Mouse (Mus musculus): ENCODE data around the gene Pcdh11x.
"Not testable (repeated sequence)": the region's sequence is repeated elsewhere in the genome, so short reads cannot be mapped to it uniquely, and the experiment has no call there.

Pcdh11x gene

DNA sequence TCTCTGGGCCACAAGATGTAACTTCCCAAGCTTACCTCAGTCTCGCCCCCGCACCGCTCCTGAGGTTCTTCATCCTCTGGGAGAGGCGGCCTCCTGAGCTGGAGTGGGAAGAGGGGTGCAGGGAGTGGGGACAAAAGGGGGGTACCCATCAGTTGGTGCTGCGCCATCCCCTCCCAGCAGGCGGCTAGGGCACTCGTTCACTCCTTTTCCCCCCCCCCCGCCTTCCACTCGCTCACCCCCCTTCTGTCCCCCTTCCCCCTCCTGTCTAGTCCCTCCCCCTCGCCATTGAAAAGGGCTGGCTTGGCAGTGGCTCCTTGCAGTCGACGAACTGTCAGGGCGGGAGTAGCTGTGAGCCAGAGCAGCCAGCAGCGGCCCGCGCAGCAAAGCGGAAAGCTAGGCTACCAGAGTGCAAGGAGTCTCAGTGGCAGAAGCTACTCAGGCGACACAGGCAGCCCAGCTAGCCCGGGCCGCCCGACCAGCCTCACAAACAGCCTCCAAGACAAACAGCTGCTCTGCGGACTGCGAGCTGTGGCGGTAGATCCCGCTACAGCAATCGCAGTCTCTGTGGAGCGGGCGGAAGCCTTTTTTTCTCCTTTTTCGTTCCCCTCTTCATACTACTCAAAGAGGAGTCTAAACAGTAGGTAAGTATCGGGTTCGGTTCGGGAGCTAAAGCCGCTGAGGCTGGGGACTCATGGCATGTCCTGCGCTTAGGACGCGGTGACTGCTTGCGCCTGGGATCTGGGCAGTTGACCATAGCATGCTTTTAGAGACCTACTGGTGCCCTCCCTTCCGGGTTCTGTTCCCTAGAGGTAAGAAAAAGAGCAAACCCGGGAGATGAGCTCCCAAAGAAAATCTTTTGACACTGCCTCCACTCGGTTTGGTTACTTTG is at the start of gene Pcdh11x:
Pcdh11x (plus strand) TSS at position 249 of the 889 bp plus-strand sequence.
- DNase-seq = peak; percentile 28

DNA sequence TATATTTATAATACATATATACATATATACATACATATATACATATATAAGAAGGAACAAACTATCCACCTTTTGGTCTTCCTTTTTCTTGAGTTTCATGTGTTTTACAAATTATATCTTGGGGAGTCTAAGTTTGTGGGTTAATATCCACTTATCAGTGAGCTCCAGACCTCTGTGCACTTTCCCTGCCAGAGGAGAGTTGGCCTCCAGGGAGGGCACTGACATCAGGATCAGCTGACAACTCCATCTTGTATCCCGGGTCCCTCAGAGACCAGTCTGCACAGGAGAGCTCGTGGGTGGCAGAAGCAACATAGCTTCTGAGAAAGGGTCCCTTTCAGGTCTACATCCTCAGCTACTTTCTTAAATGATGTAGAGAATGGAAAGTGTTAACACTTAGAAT is 30.0 kb upstream of the Pcdh11x start:
- no peak for DNase-seq

DNA sequence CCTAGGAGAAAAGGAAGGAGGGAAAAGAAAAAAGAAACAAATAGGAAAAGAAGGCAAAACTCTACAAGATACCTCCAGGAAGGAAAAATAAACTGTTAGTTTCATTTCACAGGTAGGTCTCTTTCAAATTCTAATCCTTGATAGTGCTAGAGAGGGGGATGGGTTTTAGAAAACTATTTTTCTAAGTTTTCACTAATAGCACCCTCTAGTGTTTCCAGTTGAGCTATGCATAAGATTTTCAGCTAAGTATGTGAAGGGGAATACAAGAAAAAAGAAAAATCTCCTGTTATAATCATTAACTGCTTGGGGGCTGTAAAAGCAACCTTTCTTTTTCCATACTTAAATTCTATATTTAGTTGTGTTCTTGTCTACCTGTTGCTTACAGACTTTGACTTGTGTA is 4.5 kb upstream of the Pcdh11x start:
- DNase-seq = no peak

DNA sequence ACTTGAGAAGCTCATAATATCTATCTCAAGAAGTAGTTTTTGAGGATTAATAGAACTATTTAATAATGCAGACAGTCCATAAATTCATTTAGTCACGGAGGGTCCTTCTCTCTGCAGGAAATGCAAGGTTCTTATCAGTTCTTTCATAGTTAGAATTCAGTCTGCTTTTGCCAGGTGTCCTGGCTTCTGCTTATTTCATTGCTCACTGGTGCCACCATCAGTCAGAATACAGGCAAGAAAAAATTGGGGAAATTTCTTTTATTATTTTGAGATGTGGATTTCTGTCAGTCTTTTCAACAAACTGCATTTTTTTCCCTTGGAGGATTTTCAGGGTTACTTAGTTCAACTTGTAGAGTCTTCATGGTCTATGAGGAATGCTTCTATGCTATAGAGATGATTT is 2.6 kb upstream of the Pcdh11x start:
- no peak for DNase-seq

DNA sequence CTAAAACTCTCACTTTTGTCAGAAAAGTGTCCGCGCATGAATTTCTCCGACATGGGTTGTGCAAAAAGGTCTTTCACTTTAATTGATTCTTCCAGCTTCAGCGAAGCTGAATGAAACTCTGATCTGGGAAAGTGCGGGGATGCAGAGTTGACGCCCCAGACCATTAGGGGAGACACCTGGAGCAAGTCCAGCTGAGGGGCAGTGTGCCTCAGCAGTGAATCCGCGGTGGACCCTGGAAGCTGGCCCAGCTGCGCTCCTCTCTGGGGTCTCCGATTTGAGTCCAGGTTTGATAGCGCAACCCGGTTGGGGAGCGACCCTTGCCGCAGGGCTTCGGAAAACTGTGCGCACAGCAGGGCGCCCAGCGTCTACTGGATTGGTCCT is 831 bp downstream of the Pcdh11x start:
- DNase-seq = no peak

DNA sequence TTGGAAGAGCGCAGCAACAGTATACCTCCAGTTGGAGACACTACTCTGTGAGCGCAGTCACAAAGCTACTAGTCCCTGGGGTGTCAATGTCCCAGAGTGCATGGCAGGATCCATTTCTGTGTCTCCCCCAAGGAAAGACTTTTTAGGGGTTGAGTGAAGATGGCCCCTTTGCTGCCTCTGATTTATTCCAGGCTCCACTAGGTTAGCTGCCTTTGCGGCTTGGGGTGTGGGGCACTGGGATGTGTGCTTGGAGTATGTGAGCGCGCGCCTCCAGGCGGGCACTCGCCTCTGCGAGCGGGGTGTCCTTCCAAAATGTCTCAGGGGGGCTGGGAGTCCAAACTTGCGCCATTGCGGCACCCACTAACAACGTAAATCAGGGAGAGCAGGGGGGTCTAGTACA is 1.6 kb downstream of the Pcdh11x start:
- no peak for DNase-seq

DNA sequence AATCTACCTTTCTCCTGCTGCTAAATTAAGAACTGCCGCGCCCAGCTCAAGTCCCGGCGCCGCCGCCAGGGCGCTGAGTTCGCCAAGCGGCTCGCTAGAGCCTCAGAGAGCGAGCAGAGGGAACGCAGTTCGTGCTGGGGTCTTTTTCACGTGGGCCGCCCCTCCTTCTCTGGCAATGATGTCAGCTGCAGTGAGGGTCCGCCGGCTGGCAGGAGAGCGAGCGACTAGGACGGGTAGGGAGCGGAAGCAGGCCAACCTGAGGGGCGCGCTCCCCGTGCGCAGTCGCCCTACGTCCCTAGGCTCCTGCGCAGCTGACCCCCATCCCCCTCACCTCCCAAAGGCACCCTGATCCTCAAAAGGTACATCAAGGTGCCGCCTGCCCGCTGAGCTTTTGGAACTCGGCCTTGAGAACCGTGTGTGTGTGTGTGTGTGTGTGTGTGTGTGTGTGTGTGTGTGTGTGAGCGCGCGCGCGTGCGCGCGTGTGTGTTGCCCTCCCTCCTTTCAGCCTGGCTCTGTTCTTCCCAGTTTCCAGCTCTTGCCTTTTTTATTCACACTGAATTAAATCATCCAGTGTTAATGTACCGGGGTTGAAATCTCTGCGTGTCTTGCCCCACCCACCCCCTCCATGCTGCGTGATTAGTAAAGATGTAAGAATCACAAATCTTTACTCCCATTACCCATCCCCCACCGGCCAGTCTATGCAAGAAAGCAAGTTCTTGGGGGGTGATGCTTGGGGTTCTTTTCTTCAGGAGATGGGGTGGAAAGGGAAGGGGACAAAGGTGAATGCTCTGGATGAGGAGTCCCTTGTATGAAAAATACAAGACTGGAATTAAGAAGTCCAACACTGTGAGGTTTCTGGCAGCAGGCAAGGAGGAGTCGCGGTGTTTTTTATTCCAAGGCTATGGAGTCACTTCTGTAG is 3.0 kb downstream of the Pcdh11x start:
- no peak for DNase-seq

DNA sequence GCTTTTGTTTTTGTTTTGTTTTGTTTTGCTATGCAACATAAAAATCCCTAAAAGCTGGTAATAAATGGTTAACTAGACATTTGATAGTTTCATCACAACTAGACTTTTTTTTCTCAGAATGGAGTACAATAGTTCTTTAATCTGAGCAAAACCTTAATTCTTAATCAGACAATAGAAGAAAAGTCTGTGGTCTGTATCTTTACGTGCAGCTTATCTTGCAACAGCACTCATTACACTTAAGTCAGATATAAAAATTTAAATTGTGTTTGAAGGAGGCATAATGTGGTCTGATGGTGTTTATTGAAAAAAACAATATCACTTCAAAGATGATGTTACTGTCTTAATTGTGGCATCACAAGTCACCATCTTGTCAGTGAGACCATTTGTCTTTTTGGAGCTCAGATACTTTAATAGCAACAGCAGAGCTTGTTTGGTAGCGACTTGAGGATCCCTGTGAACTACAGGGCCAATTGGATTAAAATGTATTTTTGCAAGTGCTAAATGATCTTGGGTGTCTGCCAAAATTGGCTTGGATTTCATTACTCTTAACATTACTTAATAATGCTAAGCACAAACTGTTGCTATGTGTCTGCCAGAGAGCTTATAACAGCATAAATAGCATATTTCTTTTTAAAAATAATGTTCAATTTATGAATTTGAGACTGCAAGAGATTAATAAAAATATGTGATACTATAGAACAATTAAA is 11.6 kb downstream of the Pcdh11x start:
- no peak for DNase-seq

DNA sequence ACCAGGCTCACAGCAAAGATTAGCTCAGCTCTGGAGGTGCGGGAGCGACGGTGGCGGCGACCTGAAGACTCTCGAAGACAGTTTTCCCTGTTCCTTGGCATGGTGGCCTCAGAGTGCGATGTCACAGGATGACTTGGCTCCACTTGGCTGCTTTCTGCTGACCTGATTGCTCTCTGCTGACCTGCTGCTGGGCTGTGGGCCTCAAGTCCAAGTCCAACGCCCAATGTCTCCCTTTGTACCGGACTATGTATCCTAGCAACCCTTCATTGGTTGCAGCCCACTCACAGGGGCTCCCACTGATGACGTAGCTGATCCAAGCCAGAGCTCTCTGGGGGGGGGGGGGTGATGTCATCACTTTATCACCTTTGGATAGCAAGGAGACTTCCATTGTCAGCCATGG is 22.9 kb downstream of the Pcdh11x start, which contains the start of gene H2afb3:
H2afb3 (minus strand) TSS at position 101 of the 400 bp plus-strand sequence.
- DNase-seq = not testable (repeated sequence)

DNA sequence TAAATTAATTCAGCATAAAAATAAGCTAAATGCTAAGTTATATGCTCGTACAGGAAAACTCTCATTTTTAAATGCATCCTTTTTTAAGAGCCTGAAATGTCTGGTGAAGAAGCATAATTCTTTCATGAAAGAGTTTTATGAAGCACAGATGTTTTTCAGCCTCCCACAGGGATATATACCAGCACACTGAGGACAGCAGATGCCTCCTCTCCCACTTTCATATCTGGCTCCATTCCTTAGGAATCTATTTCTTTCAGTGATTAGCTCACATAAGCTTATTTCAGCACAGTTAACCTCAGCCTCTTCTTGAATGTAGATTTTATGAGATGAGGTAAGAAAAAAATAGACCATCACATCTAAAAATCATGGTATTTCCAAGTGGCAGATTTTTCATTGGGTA is 176.2 kb downstream of the Pcdh11x start:
- DNase-seq = no peak

DNA sequence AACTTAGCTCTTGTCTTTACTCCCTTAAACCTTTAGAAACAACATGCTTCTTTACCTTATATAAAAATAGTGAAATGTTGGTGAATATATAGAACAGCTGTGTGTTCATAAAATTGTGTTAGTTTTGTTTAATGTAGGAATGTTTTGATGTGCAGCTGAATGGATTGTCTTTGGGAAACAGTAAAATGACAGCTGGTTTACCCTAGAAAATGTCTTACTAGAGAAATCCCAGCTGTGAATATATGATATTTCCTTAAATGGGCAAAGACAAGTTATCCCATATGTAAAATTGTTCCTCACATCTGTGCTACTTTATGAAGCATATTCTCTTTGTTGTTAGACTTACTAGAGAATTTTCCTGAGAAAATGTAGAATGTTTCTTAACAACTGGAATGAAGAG is 196.4 kb downstream of the Pcdh11x start:
- DNase-seq = no peak

DNA sequence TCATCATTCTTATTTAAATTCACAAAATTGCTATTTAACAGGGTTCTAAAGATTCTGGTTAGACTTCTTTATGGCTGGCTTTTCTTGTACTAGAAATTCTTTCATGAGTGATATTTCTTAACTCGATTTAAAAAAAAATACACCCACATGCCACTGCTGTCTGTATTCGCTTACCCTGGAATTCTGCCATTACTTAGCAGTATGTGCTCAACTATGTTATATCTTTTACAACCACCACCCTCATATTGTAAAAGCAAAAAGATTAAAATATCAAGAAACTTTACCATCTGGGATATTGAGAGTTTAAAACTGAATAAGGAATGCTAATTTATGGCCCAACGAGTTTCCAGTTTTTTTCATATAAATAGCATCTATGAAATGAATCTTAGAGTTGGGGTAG is 234.9 kb downstream of the Pcdh11x start:
- no peak for DNase-seq

DNA sequence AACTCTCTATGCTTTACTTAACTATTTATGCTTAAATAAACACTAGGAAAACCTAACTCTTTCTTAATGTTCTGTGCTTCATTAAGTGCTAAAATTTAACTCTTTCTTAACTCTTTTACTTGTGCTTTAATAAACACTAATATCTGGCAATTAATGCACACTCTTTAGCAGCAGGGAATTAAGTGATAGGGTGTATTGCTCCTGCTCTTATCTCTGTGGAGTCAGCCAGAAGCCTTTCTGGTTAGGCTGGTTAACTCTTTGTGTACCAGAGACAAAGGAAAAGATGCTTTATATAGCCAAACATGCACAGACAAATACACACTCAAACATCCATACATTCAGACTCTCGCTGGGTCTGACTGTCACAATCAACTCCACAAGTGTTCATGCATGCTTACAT is 309.2 kb downstream of the Pcdh11x start:
- no peak for DNase-seq

DNA sequence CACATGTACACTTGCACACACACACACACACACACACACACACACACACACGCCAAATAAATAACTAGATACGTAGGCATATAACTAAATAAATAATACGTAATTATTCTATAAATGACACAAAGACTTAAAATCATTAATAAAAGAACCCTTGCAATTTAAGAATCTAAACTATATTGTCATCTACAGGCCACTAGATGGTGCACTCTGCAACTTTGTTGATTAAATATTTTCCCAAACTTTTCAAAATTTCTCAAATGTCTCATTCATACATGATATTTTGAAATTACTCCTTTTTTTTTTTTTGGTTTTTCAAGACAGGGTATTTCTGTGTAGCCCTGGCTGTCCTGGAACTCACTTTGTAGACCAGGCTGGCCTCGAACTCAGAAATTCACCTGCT is 328.4 kb downstream of the Pcdh11x start:
- no peak for DNase-seq

DNA sequence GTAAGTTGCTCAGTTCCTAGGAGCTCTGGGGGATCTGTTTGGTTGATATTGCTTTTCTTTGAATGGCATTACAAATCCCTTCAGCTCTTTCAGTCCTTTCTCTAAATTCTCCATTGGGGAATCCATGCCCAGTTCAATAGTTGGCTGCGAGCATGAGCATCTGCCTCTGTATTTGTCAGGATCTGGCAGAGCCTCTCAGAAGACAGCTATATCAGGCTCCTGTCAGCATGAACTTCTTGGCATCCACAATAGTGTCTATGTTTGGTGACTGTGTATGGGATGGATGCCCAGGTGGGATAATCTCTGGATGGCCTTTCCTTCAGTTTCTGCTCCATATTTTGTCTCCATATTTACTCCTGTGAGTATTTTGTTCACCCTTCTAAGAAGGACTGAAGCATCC is 380.2 kb downstream of the Pcdh11x start:
- DNase-seq = not testable (repeated sequence)

DNA sequence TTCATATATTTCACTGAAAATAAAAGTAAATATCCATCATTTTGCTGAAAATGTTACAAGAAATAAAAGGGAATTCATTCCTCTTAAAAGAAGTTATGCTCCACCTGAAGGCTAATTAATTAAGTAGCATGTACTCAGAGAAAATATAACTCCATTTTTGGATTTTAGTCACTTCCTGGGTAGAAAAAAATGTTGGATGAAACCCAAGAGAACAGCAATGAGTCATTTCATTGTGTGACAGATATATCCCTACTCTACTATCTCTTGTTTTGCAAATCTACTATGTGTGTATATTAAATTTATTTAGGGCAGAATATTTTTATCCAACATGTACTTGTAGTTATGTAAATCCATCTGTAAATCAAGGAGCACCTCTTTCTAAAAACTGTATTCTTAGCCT is 444.1 kb downstream of the Pcdh11x start:
- no peak for DNase-seq

DNA sequence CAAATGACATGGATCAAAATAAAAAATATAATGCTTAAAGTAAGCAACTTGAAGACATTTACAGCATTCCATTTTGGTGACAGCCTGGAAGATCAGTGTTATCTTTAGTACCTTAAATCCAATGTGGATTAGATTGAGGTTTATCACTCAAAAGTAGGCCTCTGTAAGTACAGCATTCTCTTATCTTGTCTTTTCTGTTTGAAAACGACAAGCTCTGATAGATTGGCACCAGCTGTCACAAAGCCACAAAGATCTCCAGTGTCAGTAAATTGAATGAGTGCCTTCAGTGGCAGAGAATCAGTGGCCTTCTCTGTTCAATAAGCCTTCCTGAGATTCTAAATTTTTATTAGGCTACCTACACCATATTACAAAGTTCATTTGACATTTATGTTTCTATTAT is 445.7 kb downstream of the Pcdh11x start:
- no peak for DNase-seq

DNA sequence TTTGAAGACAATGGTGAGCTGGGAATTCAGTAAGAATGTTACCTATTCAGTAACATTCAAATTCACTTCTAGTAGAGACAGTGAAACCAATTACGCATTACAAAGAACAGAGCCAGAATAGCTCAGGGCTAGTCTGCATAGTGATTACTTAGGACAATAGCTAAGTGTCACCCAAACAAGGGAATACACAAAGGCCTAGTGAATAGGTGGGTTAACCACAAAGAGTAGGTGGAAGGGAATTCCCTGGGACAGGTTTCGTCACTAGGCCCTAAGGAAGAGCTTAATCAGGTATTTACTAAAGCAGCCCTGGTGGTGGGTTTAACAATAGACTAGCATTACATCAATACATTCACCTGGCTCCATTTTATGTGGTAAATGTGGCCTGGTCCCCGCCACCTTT is 654.5 kb downstream of the Pcdh11x start:
- no peak for DNase-seq
